Mouse (Mus musculus): ENCODE measurements at regions not wholly inside any gene's neighbourhood (a gene's known extent, or its start where the extent isn't known, plus 50 kb on each side); places are given as distances from the start of the nearest gene placed in this dataset.

GRCm38 (mm10) chr9:71362401-71362800, 123.3 kb downstream of the Polr2m start:
- TF ChIP-seq CTCF (IDR thresholded peaks at IDR 0.05; ENCODE audit: low read depth, low read length) (no peak), POLR2A (IDR thresholded peaks at IDR 0.05; ENCODE audit: borderline replicate concordance, low read depth, low read length) (no peak)

Data from bone marrow macrophage, adult 2 months (primary cell).